Mouse (Mus musculus): ENCODE measurements at regions not wholly inside any gene's neighbourhood (a gene's known extent, or its start where the extent isn't known, plus 50 kb on each side); places are given as distances from the start of the nearest gene placed in this dataset.
"Not testable (repeated sequence)": the region's sequence is repeated elsewhere in the genome, so short reads cannot be mapped to it uniquely, and the experiment has no call there.

DNA sequence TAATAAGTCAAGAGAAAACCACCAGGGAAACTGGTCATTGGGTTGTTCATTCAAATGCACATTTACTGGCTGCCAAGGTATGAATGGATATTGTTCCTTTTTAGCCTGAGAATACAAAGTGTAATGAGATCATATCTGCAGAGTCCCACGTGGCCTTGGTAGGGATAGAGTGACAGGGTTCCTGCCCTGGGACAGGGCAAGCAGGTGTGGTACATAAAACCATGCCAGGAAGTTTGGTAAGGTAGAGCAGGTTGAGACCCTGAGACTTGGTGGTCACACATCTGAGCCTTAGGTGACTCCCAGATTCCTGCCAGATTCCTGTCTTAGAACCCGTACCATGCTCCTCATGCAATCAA, 320.5 kb downstream of the Tm4sf1 start:
- no peak for DNase-seq (ENCODE audit: low read depth, low spot score)

DNA sequence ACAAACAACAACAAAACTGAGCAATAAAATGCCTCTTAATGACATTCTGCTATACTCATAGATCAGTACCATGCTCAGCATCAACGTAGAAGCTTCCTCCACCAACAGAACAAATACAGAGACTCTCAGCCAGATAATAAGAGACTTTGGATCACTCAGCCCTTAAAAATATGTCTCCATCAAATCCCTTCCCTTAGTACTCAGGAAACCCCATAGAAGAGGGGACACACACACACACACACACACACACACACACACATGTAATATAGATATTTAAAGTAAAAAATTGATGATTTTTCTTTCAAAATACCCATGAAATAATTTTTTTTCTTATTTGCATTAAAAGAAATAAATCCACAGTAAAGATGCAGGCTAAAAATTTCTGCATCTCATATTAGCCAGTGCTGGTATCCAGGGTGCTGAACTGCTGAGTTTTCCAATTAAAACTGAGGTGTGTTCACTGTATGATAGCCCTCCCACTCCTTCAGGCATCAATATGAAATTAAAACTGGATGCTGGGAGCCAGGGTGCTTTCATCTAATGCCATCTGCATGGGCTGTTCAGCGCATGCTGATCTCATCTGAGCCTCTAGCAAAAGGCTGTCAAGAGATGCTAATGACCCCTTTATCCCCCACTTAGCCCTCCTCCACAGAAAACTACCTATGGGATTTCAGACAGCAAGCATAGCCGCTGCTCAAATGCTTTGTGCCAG, 321.0 kb downstream of the Tm4sf1 start:
- DNase-seq (ENCODE audit: low read depth, low spot score): no peak

GRCm38 (mm10) chr3:56966008-56966407, 335.8 kb downstream of the Tm4sf1 start:
- DNase-seq (ENCODE audit: low read depth, low spot score): no peak

GRCm38 (mm10) chr3:56965444-56965843, 336.3 kb downstream of the Tm4sf1 start:
- DNase-seq (ENCODE audit: low read depth, low spot score): no peak

DNA sequence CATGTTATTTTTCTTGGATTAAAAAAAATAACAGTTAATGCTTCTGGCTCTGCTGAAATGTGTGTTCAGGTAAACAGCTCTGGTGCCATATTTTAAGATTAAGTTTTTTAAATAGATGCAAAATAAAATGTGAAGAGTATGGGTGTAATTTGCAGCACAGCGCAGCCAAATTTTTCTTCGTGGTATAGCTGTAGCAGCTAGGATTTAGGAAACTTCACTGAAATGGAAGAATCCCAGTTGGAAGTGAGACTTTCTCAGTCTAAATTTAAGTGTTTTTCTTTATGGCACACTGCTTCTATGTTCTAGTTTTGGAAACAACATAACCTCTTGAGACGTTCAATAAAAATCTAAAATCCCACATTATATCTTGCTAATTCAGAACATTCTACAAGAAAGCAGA, 337.6 kb downstream of the Tm4sf1 start:
- DNase-seq (ENCODE audit: low read depth, low spot score): no peak

DNA sequence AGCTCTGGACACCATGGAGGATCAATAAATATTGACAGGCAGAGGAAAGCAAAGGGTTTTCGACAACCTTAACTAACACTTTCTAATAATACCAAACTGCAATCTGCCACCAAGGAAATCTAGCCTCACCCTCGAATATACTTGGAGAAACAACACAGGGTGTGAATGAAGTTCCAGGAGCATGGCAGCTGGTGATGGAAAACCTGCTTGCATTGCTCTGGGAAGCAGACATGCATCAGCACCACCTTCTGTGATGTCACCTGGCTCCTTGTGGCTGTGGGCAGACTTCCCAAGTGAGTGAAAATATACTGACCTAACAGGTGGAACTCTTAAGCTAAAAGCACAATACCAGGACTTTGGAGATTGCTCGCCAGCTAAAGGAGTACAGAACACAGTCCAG, 338.5 kb downstream of the Tm4sf1 start:
- no peak for DNase-seq (ENCODE audit: low read depth, low spot score)

GRCm38 (mm10) chr3:56962248-56963013, 339.4 kb downstream of the Tm4sf1 start:
- peak; percentile 51 for DNase-seq (ENCODE audit: low read depth, low spot score)

GRCm38 (mm10) chr3:56956978-56957377, 344.8 kb downstream of the Tm4sf1 start:
- no peak for DNase-seq (ENCODE audit: low read depth, low spot score)

GRCm38 (mm10) chr3:56955799-56956121, 346.0 kb downstream of the Tm4sf1 start:
- DNase-seq (ENCODE audit: low read depth, low spot score): no peak

- peak; percentile 67 for DNase-seq (ENCODE audit: low read depth, low spot score)
Observed at GRCm38 (mm10) chr3:56955098-56955798, 346.5 kb downstream of the Tm4sf1 start.

GRCm38 (mm10) chr3:56942557-56942956, 359.2 kb downstream of the Tm4sf1 start:
- not testable (repeated sequence) for DNase-seq (ENCODE audit: low read depth, low spot score)

GRCm38 (mm10) chr3:56928940-56929339, 372.8 kb downstream of the Tm4sf1 start:
- not testable (repeated sequence) for DNase-seq (ENCODE audit: low read depth, low spot score)

- no peak for DNase-seq (ENCODE audit: low read depth, low spot score)
Observed at GRCm38 (mm10) chr3:56898491-56898890, 403.3 kb downstream of the Tm4sf1 start.

DNA sequence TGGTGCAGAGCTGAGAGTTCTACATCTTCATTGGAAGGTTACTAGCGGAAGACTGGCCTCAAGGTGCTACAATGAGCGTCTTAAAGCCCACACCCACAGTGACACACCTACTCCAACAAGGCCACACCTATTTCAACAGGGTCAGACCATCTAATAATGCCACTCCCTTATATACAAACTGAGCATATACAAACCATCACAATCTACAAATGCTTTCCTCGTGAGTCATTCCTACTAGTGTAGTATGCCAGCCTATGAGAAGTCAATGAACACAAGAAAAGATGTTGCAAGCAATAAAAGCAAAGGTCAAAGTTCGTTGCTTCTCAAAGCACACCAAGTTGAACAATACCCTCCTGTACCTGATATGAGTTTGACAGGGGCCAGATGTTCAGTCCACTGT, 424.7 kb downstream of the Tm4sf1 start:
- no peak for DNase-seq (ENCODE audit: low read depth, low spot score)

DNA sequence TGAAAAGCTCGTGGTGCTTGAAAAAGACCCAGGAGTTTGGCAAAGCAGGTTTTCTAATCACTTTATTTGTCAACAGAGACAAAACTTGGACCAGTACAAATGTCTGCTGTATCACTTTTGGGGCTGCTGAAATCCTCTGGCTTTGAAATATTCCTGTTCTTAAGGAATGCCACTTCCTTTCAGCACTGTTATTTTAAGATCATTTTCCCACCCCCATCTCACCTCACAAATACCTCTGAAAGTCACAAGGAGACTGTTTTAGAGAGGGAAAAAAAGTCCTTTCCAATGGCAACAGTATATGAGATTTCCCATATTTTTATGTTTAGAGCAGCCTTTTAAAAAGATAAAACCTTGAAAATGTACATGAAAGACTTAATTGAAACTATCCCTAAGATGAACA, 438.2 kb downstream of the Tm4sf1 start:
- no peak for DNase-seq (ENCODE audit: low read depth, low spot score)

GRCm38 (mm10) chr3:56859841-56860240, 441.9 kb downstream of the Tm4sf1 start:
- DNase-seq (ENCODE audit: low read depth, low spot score): peak; percentile 8

DNA sequence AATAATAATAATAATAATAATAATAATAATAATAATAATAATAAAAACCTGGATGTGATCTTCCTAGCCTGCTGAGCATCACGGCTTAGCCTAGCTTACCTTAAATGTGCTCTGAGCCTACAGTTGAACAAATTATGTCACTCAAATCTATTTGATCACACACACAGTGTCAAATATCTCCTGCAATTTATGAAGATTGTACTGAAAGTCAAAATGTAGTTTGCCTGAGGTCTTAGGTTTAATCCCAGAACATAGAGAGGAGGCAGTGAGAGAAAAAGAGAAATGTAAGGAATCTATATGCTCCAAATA, 456.4 kb downstream of the Tm4sf1 start:
- DNase-seq (ENCODE audit: low read depth, low spot score): no peak

- peak; percentile 30 for DNase-seq (ENCODE audit: low read depth, low spot score)
Observed at GRCm38 (mm10) chr3:56844681-56845461, 456.9 kb downstream of the Tm4sf1 start.

- no peak for DNase-seq (ENCODE audit: low read depth, low spot score)
Observed at GRCm38 (mm10) chr3:56837176-56837575, 464.6 kb downstream of the Tm4sf1 start.

- no peak for DNase-seq (ENCODE audit: low read depth, low spot score)
Observed at GRCm38 (mm10) chr3:56830315-56831097, 471.3 kb downstream of the Tm4sf1 start.

- DNase-seq (ENCODE audit: low read depth, low spot score): no peak
Observed at GRCm38 (mm10) chr3:56824157-56824556, 477.6 kb downstream of the Tm4sf1 start.
